Mouse (Mus musculus): Measurements from ENCODE around the gene Acsbg1. TPM values are rescaled to one million over a fixed set of nuclear protein-coding genes. Genes with fewer than 3 reads are reported as not detected.

Gene Acsbg1
- total and polyA plus RNA-seq, 2 experiments from 2014 or later, result 0.07 to 0.69 TPM

- Histone ChIP-seq H3K9ac (replicated peaks; ENCODE audit: low read depth, low read length) (no peak overlapping the region), H3K27ac (ENCODE audit: low read depth) (no peak overlapping the region), H3K4me1 (ENCODE audit: control insufficient read depth, insufficient read depth) (no peaks in the 10 kb centered on the region), H3K4me2 (ENCODE audit: low read depth, low read length) (no peak overlapping the region), H3K9me3 (replicated peaks; ENCODE audit: control insufficient read depth, low read length) (no peaks in the 10 kb centered on the region), H3K27me3 (ENCODE audit: control insufficient read depth, insufficient read depth, low read length) (no peaks in the 10 kb centered on the region), H3K4me3 (ENCODE audit: low read depth, low read length) (no peak overlapping the region), H3K36me3 (replicated peaks; ENCODE audit: control insufficient read depth, insufficient read depth, low read length) (no peaks in the 10 kb centered on the region)
- DNase-seq (ENCODE audit: low spot score) (no peak), ATAC-seq (ENCODE audit: insufficient read depth, low read depth) (no peak)
- 59% methylated on average over 7 of the region's 7 CpGs for WGBS
- TF ChIP-seq EP300 (IDR thresholded peaks at IDR 0.05; ENCODE audit: low read depth), result no peak
Observed at GRCm38 (mm10) chr9:54683814-54684605, 22.3 kb upstream of the Acsbg1 start.

GRCm38 (mm10) chr9:54682846-54683245 lies 21.2 kb upstream of the Acsbg1 start:
- H3K27me3 ChIP-seq (ENCODE audit: control insufficient read depth, insufficient read depth, low read length), result no peaks in the 10 kb centered on the region
- no peaks in the 10 kb centered on the region for H3K4me1 ChIP-seq (ENCODE audit: control insufficient read depth, insufficient read depth)
- 0 out of 2 replicates have a peak, but pooled peaks have one; percentile 33 for ATAC-seq (ENCODE audit: insufficient read depth, low read depth)
- WGBS, result 58% methylated on average over 4 of the region's 4 CpGs
- no peak for TF ChIP-seq EP300 (IDR thresholded peaks at IDR 0.05; ENCODE audit: low read depth)
- TF ChIP-seq CTCF (IDR thresholded peaks at IDR 0.05; ENCODE audit: low read depth), result no peak
- no peak overlapping the region for H3K4me3 ChIP-seq (ENCODE audit: low read depth, low read length)
- H3K27ac ChIP-seq (ENCODE audit: low read depth), result no peak overlapping the region
- no peaks in the 10 kb centered on the region for H3K36me3 ChIP-seq (replicated peaks; ENCODE audit: control insufficient read depth, insufficient read depth, low read length)
- H3K9ac ChIP-seq (replicated peaks; ENCODE audit: low read depth, low read length), result no peak overlapping the region
- H3K9me3 ChIP-seq (replicated peaks; ENCODE audit: control insufficient read depth, low read length), result no peaks in the 10 kb centered on the region
- no peak for DNase-seq (ENCODE audit: low spot score)
- H3K4me2 ChIP-seq (ENCODE audit: low read depth, low read length), result no peak overlapping the region

DNA sequence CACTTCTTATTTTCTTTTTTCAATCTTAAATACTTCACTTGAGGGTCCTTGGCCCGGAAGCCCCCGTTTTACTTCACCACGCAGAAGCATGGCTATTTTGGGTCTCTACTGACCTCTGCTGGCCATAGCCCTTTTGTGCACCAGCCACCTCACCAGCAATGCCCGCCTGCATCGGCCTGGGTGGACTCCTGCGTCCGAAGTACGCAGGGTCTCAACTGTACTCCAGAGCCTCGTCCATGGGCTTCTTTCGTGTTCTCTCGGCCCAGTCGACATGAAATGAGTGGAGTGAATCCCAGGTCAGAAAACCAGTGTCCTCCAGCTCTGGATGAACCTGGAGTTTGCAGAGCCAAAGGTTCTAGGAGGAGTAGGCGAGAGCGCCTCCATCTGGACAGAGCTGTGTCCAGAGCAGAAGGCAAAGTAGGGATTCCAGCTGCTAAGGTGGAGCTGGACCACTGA lies 14.9 kb upstream of the Acsbg1 start:
- Histone ChIP-seq H3K4me3 (ENCODE audit: low read depth, low read length) (peak overlapping the region; percentile 30), H3K9me3 (replicated peaks; ENCODE audit: control insufficient read depth, low read length) (no peaks in the 10 kb centered on the region), H3K4me1 (ENCODE audit: control insufficient read depth, insufficient read depth) (no peaks in the 10 kb centered on the region), H3K36me3 (replicated peaks; ENCODE audit: control insufficient read depth, insufficient read depth, low read length) (no peaks in the 10 kb centered on the region), H3K27ac (ENCODE audit: low read depth) (no peak overlapping the region), H3K27me3 (ENCODE audit: control insufficient read depth, insufficient read depth, low read length) (no peaks in the 10 kb centered on the region), H3K4me2 (ENCODE audit: low read depth, low read length) (peak overlapping the region; percentile 61), H3K9ac (replicated peaks; ENCODE audit: low read depth, low read length) (no peak overlapping the region)
- 3% methylated on average over 14 of the region's 14 CpGs for WGBS
- peak; percentile 74 for ATAC-seq (ENCODE audit: insufficient read depth, low read depth)
- peak; percentile 46 for DNase-seq (ENCODE audit: low spot score)
- no peak for TF ChIP-seq EP300 (IDR thresholded peaks at IDR 0.05; ENCODE audit: low read depth)
- TF ChIP-seq CTCF (IDR thresholded peaks at IDR 0.05; ENCODE audit: low read depth), result peak; percentile 70

DNA sequence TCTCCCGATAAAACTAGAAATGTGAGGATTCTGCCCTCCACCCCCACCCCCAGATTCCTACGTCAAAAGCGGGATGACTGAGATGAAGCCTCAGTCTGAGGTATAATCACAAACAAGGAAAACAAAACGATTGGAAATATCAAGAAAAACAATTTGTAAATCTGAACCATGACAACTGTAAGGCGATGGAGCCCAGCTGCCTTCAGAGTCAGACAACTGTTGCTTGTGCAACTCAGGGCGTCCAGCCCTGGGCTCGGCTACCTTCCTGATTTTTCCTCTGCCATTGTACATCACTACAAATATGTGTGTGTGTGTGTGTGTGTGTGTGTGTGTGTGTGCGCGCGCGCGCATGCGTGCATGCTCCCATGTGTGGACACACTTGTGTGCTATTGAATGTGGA lies 12.2 kb upstream of the Acsbg1 start:
- Histone ChIP-seq H3K9ac (replicated peaks; ENCODE audit: low read depth, low read length) (no peak overlapping the region), H3K4me2 (ENCODE audit: low read depth, low read length) (no peak overlapping the region), H3K27me3 (ENCODE audit: control insufficient read depth, insufficient read depth, low read length) (no peaks in the 10 kb centered on the region), H3K36me3 (replicated peaks; ENCODE audit: control insufficient read depth, insufficient read depth, low read length) (no peaks in the 10 kb centered on the region), H3K4me1 (ENCODE audit: control insufficient read depth, insufficient read depth) (no peaks in the 10 kb centered on the region), H3K27ac (ENCODE audit: low read depth) (no peak overlapping the region), H3K4me3 (ENCODE audit: low read depth, low read length) (no peak overlapping the region), H3K9me3 (replicated peaks; ENCODE audit: control insufficient read depth, low read length) (no peaks in the 10 kb centered on the region)
- TF ChIP-seq CTCF (IDR thresholded peaks at IDR 0.05; ENCODE audit: low read depth) (no peak), EP300 (IDR thresholded peaks at IDR 0.05; ENCODE audit: low read depth) (no peak)
- ATAC-seq (ENCODE audit: insufficient read depth, low read depth), result no peak
- no peak for DNase-seq (ENCODE audit: low spot score)
- 83% methylated on average over 13 of the region's 13 CpGs for WGBS

GRCm38 (mm10) chr9:54671962-54672361 lies 10.3 kb upstream of the Acsbg1 start:
- no peak overlapping the region for H3K4me2 ChIP-seq (ENCODE audit: low read depth, low read length)
- ATAC-seq (ENCODE audit: insufficient read depth, low read depth), result no peak
- H3K27ac ChIP-seq (ENCODE audit: low read depth), result no peak overlapping the region
- H3K9ac ChIP-seq (replicated peaks; ENCODE audit: low read depth, low read length), result no peak overlapping the region
- TF ChIP-seq EP300 (IDR thresholded peaks at IDR 0.05; ENCODE audit: low read depth) (no peak), CTCF (IDR thresholded peaks at IDR 0.05; ENCODE audit: low read depth) (no peak)
- H3K9me3 ChIP-seq (replicated peaks; ENCODE audit: control insufficient read depth, low read length), result no peaks in the 10 kb centered on the region
- 70% methylated on average over 3 of the region's 3 CpGs for WGBS
- no peak overlapping the region for H3K4me3 ChIP-seq (ENCODE audit: low read depth, low read length)
- DNase-seq (ENCODE audit: low spot score), result no peak
- no peaks in the 10 kb centered on the region for H3K27me3 ChIP-seq (ENCODE audit: control insufficient read depth, insufficient read depth, low read length)
- H3K36me3 ChIP-seq (replicated peaks; ENCODE audit: control insufficient read depth, insufficient read depth, low read length), result no peaks in the 10 kb centered on the region
- no peaks in the 10 kb centered on the region for H3K4me1 ChIP-seq (ENCODE audit: control insufficient read depth, insufficient read depth)

GRCm38 (mm10) chr9:54668455-54668854 lies 6.8 kb upstream of the Acsbg1 start:
- no peak overlapping the region for H3K27ac ChIP-seq (ENCODE audit: low read depth)
- 55% methylated on average over 4 of the region's 4 CpGs for WGBS
- ATAC-seq (ENCODE audit: insufficient read depth, low read depth), result no peak

More at GRCm38 (mm10) chr9:54668455-54668854, 6.8 kb upstream of the Acsbg1 start:
- no peaks in the 10 kb centered on the region for H3K27me3 ChIP-seq (ENCODE audit: control insufficient read depth, insufficient read depth, low read length)
- DNase-seq (ENCODE audit: low spot score), result no peak
- H3K4me2 ChIP-seq (ENCODE audit: low read depth, low read length), result no peak overlapping the region
- no peaks in the 10 kb centered on the region for H3K9me3 ChIP-seq (replicated peaks; ENCODE audit: control insufficient read depth, low read length)
- H3K9ac ChIP-seq (replicated peaks; ENCODE audit: low read depth, low read length), result no peak overlapping the region
- TF ChIP-seq CTCF (IDR thresholded peaks at IDR 0.05; ENCODE audit: low read depth), result no peak
- TF ChIP-seq EP300 (IDR thresholded peaks at IDR 0.05; ENCODE audit: low read depth), result no peak
- no peak overlapping the region for H3K4me3 ChIP-seq (ENCODE audit: low read depth, low read length)
- no peaks in the 10 kb centered on the region for H3K36me3 ChIP-seq (replicated peaks; ENCODE audit: control insufficient read depth, insufficient read depth, low read length)
- H3K4me1 ChIP-seq (ENCODE audit: control insufficient read depth, insufficient read depth), result no peaks in the 10 kb centered on the region

Data from heart, postnatal 0 days (tissue).